Mouse (Mus musculus): ENCODE results near the gene Dbn1.

DNA sequence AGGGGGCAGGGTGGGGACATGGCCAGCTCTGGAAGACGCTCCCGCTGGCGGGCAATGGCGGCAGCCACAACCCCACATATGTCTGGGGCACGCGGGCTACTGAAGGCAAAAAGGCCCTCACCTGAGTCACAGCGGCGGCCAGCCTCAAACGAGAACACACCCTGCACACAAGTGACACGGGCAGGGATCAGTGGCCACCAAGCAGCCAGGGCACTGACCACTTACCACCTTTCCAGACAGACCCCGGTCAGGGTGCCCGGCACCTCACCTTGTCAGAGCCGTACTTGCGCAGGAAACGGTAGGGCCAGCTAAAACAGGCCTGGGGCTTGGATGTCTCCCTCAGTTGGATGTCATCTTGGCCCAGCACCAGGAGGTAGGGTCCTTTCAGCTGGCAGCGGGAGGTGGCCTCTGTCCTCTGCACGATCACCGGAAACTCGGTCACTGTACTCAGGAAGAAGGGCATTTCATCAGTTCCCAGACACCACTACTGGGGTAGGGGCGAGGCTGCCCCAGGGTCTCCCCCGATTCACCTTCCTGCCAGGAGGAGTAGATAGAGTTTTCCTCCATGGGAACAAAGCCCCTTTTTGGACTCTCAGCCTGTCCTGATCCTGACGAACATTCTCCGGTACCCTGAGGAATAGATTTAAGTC is 36.2 kb upstream of the Dbn1 start:
- no peak for TF ChIP-seq CTCF (IDR thresholded peaks at IDR 0.05; ENCODE audit: borderline replicate concordance, insufficient read depth, low read depth, low read length)
- no peak for TF ChIP-seq POLR2A (IDR thresholded peaks at IDR 0.05; ENCODE audit: borderline replicate concordance, insufficient read depth, low read length)

Data from cerebellum, adult 2 months (tissue).